Mouse (Mus musculus): Measurements from ENCODE around the gene Gng4.

- TF ChIP-seq EP300 (IDR thresholded peaks at IDR 0.05; ENCODE audit: low read depth) (no peak), CTCF (IDR thresholded peaks at IDR 0.05; ENCODE audit: low read depth) (no peak)
Measured at GRCm38 (mm10) chr13:13783894-13784419, at the start of gene Gng4.
